Mouse (Mus musculus) large intestine, adult 2 months (tissue): Measurements from ENCODE around the gene Zfp668. TPM values are rescaled to one million over a fixed set of nuclear protein-coding genes. Genes with fewer than 3 reads are reported as not detected.
"Not testable (repeated sequence)": the region's sequence is repeated elsewhere in the genome, so short reads cannot be mapped to it uniquely, and the experiment has no call there.

Experiments
- DNase-seq: peaks from one replicate; pipeline ENCODE4 v3.0.0-alpha.2; 2012; ENCODE audit warnings: low read depth, low spot score
- WGBS: fragments of 180-500 bp; shearing (Covaris S2); methylation state at CpG from one replicate; pipeline ENCODE4 v1.1.7; 2018; 5-methylcytosine and 5-hydroxymethylcytosine counted together
- polyA plus RNA-seq: library from polyadenylated mRNA; depleted of rRNA; stranded (reverse); fragments of >200 nt; gene quantifications from 2 replicates; pipeline ENCODE4 v1.2.3, GENCODE M21; 2012

The Zfp668 gene
- polyA plus RNA-seq, 1 experiment = 5.4 TPM

- WGBS = 28% methylated on average over 5 of the region's 5 CpGs
- DNase-seq = no peak
These were observed 25.7 kb downstream of the Zfp668 start for GRCm38 (mm10) chr7:127850906-127851305.

- DNase-seq = no peak
- WGBS = 47% methylated on average over 6 of the region's 6 CpGs
These were observed 26.4 kb downstream of the Zfp668 start for GRCm38 (mm10) chr7:127849973-127850875.

DNA sequence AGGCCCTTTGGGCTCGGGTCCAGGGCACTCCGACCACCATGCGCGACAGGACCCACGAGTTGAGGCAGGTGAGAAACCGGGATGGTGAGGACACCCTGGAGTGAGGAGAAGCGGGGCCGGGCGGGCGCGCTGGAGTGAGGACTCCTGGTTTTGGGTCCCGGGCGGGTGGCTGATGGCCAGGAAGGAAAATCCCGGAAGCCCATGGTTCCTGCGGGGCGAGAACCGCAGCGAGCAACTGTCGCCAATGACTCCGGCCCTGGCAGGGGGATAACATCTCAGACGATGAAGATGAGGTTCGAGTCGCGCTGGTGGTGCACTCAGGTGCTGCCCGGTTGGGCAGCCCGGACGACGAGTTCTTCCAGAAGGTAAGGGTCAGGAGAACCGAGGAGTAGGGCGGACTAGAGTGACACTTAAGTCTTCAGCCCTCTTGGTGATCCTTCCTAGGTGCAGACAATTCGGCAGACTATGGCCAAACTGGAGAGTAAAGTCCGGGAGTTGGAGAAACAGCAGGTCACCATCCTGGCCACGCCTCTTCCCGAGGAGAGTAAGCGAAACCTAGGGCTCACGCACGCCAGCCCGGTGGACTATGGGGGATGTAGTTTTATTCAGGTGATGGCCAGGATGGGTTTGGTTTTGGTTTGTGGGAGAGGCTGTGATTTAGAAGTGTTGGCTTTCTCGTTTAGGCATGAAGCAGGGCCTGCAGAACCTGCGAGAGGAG lies 34.5 kb downstream of the Zfp668 start:
- 1% methylated on average over 40 of the region's 40 CpGs for WGBS
- peak; percentile 79 for DNase-seq

- under 1% methylated on average over 46 of the region's 46 CpGs for WGBS
- peak; percentile 80 for DNase-seq
These were observed 35.2 kb downstream of the Zfp668 start for GRCm38 (mm10) chr7:127841340-127842000.

GRCm38 (mm10) chr7:127840886-127841285 lies 35.7 kb downstream of the Zfp668 start:
- WGBS = 3% methylated on average over 15 of the region's 15 CpGs
- no peak for DNase-seq

GRCm38 (mm10) chr7:127840031-127840430 lies 36.6 kb downstream of the Zfp668 start:
- not testable (repeated sequence) for DNase-seq
- 96% methylated on average over 2 of the region's 2 CpGs for WGBS

GRCm38 (mm10) chr7:127837878-127838277 lies 38.8 kb downstream of the Zfp668 start:
- WGBS = 85% methylated on average over 4 of the region's 4 CpGs
- DNase-seq = not testable (repeated sequence)

GRCm38 (mm10) chr7:127837473-127837872 lies 39.2 kb downstream of the Zfp668 start:
- WGBS = 87% methylated on average over 5 of the region's 5 CpGs
- no peak for DNase-seq

DNA sequence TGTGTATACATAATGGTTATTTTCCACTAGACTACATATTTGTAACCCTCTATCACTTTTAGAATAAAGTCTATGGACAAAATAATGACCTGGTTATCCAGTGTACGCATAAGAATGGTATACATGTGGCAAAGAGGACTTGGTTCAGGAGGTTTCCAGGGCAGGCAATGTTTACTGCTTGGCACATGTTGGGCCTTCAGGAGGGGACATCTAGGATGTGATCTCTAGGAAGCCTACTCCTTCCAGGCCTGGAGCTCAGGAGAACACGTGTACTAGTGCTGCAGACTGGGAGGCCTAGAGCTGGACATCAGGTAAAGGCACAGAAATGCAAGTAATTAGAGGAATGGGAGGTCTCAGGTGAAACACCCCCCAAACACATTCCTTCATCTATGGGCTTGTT lies 41.1 kb downstream of the Zfp668 start:
- 81% methylated on average over 2 of the region's 2 CpGs for WGBS
- DNase-seq = no peak

DNA sequence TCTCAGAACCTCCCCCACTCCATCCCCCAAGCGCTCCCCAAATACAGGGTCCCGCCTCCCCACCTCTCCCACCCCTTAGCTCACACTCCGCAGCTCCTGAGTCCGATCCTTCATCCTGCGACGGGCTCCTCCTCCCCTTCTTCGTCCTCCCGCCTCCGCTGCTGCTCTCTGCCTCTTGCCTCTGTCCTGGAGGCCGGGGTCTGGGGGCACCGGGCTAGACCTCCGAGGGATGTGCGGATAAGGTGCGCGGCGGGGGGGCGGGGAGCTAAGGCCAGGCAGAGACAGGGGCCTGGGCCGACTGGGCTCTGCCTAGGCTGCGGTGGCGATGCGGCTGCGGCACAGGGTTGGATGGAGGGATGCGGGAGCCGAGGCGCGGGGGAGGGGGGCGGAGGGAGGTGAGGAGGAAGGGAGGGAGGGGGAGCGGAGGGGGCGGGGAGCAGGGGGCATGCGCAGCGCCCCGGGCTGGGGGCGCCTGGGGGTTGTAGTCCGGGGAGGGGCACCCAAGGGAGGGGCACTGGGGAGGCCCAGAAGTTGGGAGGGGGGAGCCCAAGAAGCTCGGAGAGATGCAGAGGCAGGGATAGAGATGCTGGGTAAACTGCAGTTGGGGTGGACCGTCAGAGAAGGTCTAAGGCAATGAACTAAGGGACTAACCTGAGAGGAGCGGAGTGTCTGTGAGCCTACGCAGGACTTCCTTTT lies 52.3 kb downstream of the Zfp668 start, which contains the start of the genes Stx4a and Stx1b:
Gene Stx4a (plus strand): TSS at position 119 of the 696 bp plus-strand sequence.
Gene Stx1b (minus strand): TSS at position 374 of the 696 bp plus-strand sequence.
- DNase-seq = no peak
- 22% methylated on average over 35 of the region's 38 CpGs for WGBS

DNA sequence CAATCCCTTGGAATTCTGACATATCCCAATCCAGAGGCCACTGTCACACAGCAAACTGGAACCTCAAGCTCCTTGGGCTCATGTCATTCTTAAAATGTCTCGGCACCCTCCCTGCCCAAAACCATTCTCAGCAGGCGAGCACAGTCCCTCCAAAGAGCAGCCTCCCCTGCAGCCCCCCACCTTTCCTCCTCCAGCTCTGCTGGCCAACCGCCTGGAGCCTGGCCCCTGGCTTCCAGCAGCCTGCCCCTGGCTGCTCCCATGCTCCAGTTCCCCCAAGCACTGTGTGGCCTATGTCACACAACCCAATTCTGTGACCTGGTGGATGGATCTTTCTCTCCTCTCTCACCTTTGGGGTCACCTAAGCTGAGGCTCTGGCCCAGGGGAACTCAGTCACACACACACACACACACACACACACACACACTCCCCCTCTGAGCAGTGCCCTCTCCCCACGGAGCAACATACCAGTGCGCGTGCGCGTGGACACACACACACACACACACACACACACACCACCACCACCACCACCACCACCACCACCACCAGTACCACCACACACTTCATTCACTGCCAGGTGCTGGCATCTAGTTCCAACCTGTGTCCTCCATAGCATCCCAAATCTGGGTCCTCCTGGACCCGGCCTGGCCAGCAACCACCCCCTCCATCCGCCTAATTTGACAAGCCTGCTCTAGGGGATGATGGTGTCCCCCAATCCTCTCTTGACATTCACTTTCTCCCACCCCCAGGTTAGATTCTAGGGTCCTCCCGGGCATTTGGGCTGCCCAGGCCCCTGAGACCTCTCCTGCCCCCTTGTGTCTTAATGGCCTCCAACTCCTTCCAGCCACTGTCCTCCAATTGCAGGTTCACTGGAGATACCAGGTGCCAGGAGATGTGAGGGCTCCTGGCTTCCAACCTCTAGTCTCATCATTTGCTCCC lies 53.1 kb downstream of the Zfp668 start:
- no peak for DNase-seq
- WGBS = 81% methylated on average over 11 of the region's 11 CpGs

DNA sequence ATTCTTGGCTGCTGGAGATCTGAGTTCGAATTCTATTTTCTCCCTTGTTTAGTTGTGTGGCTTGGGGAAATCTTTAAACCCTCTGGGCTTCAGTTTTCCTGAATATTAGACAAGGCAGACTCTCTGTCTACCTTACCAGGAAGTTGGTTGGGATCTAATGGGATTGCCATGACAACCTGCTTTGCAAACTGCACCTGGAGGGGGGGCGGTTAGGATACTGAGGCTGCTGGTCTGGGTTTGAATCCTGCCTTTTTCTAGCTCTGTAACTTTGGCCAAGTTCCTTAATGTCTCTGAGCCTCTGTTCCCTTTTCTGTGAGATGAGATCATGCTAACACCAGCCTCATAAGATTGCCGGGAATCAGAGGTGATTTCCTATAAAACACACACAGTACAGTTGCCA lies 54.1 kb downstream of the Zfp668 start:
- no peak for DNase-seq
- 72% methylated on average over 3 of the region's 3 CpGs for WGBS

- 69% methylated on average over 13 of the region's 13 CpGs for WGBS
These were observed 55.7 kb downstream of the Zfp668 start for GRCm38 (mm10) chr7:127820836-127821509.

DNA sequence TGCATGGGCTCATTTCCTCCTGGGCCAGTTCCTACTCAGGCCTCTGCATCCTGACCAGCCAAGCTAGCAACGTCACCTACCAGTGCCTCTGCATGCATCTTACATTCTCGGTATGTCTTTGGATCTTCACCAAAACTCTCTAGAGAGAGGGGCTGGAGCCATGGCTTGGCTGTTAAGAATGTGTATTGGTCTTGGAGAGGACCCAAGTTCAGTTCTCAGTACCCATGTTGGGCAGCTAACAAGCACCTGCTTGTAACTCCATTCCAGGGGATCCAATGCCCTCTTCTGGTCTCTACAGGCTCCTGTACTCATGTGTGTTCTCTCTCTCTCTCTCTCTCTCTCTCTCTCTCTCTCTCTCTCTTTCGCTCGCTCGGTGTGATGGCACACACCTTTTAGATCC lies 58.9 kb downstream of the Zfp668 start:
- DNase-seq = no peak
- 79% methylated on average over 5 of the region's 5 CpGs for WGBS

More at GRCm38 (mm10) chr7:127820836-127821509, 55.7 kb downstream of the Zfp668 start:
- DNase-seq = no peak

DNA sequence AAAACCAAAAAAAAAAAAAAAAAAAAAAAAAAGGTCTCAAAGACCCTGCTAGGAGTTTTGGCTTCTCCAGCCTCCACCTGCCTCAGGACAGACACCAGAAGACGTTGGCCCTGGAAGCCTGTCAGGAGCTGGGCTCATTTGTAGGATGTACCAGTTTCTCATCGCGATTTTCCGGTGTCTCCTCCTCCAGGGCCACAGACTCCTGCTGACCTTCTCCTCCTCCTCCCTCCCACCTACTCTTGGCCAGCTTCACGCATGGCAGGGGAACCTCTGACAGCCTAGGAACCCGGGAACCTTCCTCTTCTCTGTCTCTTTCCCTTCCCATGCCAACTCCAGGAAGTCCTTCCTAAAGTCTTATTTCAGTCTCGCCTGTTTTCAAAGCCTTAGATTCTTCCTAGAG lies 59.6 kb downstream of the Zfp668 start:
- 79% methylated on average over 7 of the region's 7 CpGs for WGBS
- DNase-seq = no peak

GRCm38 (mm10) chr7:127815954-127816821 lies 60.4 kb downstream of the Zfp668 start:
- 56% methylated on average over 15 of the region's 15 CpGs for WGBS
- no peak for DNase-seq

DNA sequence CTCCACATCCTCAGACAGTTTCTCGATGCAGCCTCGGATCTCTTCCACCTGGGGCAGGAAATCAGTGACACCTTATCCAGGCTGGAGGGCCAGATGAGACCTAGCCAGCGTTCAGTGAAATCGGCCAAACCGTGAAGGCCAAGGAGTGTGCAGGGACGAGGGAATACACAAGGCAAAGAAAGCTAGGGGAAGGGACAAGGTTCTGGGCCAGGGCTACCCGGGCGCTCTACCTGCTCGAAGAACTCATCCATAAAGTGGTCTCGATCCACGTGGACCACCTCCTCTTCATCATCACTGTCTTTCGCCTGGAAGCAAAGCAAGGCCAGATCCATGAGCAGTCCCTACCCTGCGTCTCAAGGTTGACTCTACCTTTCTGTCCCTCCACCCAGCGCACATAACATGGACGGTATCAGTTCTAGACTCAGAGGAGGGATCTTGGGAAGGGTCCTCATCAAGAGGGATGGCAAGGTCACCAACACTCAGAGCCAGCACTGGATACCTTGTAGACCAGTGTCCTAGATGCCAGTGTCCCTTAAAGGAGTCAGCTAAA lies 61.4 kb downstream of the Zfp668 start:
- 90% methylated on average over 15 of the region's 15 CpGs for WGBS
- DNase-seq = no peak
